Mouse (Mus musculus) liver, adult 2 months (tissue): ENCODE data around the gene BC048679. TPM values are rescaled to one million over a fixed set of nuclear protein-coding genes. Genes with fewer than 3 reads are reported as not detected.

Source experiments
- DNase-seq: peaks from one replicate; pipeline ENCODE4 v3.0.0-alpha.2; 2011; ENCODE audit warnings: low read depth, low spot score; ENCODE audit errors: extremely low read depth
- H3K27ac ChIP-seq: fragments of 200-500 bp; replicated peaks from 2 replicates; pipeline ENCODE4 v1.5.1; 2012; ENCODE audit warnings: low read depth, mild to moderate bottlenecking, control low read depth, inconsistent platforms, low read length; ENCODE audit not compliant: insufficient read depth
- H3K27me3 ChIP-seq: fragments of 200-500 bp; 2 replicates; pipeline ENCODE4 v1.6.1; 2012; ENCODE audit warnings: mild to moderate bottlenecking, moderate library complexity, low read length, inconsistent platforms; ENCODE audit not compliant: control insufficient read depth, insufficient read depth
- H3K36me3 ChIP-seq: fragments of 200-500 bp; 2 replicates; pipeline ENCODE4 v1.6.1; 2012; ENCODE audit warnings: low read length, inconsistent platforms; ENCODE audit not compliant: control insufficient read depth, insufficient read depth
- H3K4me1 ChIP-seq: fragments of 200-500 bp; 2 replicates; pipeline ENCODE4 v1.6.1; 2011; ENCODE audit warnings: low read length; ENCODE audit not compliant: control insufficient read depth, insufficient read depth
- H3K4me3 ChIP-seq: fragments of 200-500 bp; 2 replicates; pipeline ENCODE4 v1.5.1; 2011; ENCODE audit warnings: low read depth, mild to moderate bottlenecking, control low read depth, low read length, moderate library complexity; ENCODE audit not compliant: insufficient read depth
- H3K79me2 ChIP-seq: fragments of 200-500 bp; 2 replicates; pipeline ENCODE4 v1.6.1; 2012; ENCODE audit warnings: inconsistent platforms, mild to moderate bottlenecking, low read length, moderate library complexity; ENCODE audit not compliant: control insufficient read depth, insufficient read depth
- H3K9ac ChIP-seq: fragments of 200-500 bp; 2 replicates; pipeline ENCODE4 v1.6.1; 2012; ENCODE audit warnings: low read depth, mild to moderate bottlenecking, control low read depth, inconsistent platforms, low read length
- CTCF ChIP-seq: fragments of 200-500 bp; IDR thresholded peaks from 2 replicates; pipeline ENCODE4 v1.5.1; 2011; ENCODE audit warnings: low read depth, low read length, control low read depth
- POLR2A ChIP-seq: fragments of 200-500 bp; IDR thresholded peaks from 2 replicates; pipeline ENCODE4 v1.6.1; 2011; ENCODE audit warnings: low read length, control low read depth; ENCODE audit not compliant: insufficient read depth; ENCODE audit errors: extremely low read depth
- WGBS: fragments of 180-500 bp; shearing (Covaris S2); methylation state at CpG from one replicate; pipeline ENCODE4 v1.1.7; 2018; 5-methylcytosine and 5-hydroxymethylcytosine counted together
- polyA plus RNA-seq: library from polyadenylated mRNA; depleted of rRNA; stranded (reverse); fragments of >200 nt; gene quantifications from 2 replicates; pipeline ENCODE4 v1.2.3, GENCODE M21; 2012; rRNA removed
- total RNA-seq: library from RNA; depleted of rRNA; stranded (reverse); fragments of >200 nt; gene quantifications from 2 replicates; pipeline ENCODE4 v1.2.3, GENCODE M21; 2014; rRNA removed

Gene BC048679
- total and polyA plus RNA-seq, 2 experiments: not detected

- DNase-seq: peak; percentile 38
Observed at GRCm38 (mm10) chr7:81453443-81454274, 44.4 kb downstream of the BC048679 start.

GRCm38 (mm10) chr7:81452971-81453441, 45.1 kb downstream of the BC048679 start:
- H3K4me3 ChIP-seq: no peak overlapping the region
- peak; percentile 37 for DNase-seq

More at GRCm38 (mm10) chr7:81453443-81454274, 44.4 kb downstream of the BC048679 start:
- Histone ChIP-seq H3K36me3 (no peaks in the 10 kb centered on the region), H3K79me2 (no peaks in the 10 kb centered on the region), H3K4me1 (no peaks in the 10 kb centered on the region), H3K9ac (peak overlapping the region; percentile 50), H3K27ac (no peak overlapping the region), H3K27me3 (no peaks in the 10 kb centered on the region), H3K4me3 (peak overlapping the region; percentile 52)
- 7% methylated on average over 80 of the region's 84 CpGs for WGBS
- TF ChIP-seq CTCF (no peak), POLR2A (no peak)

More at GRCm38 (mm10) chr7:81452971-81453441, 45.1 kb downstream of the BC048679 start:
- no peaks in the 10 kb centered on the region for H3K27me3 ChIP-seq
- no peak overlapping the region for H3K27ac ChIP-seq
- WGBS: 15% methylated on average over 21 of the region's 21 CpGs
- H3K36me3 ChIP-seq: no peaks in the 10 kb centered on the region
- TF ChIP-seq CTCF (no peak), POLR2A (no peak)
- no peaks in the 10 kb centered on the region for H3K79me2 ChIP-seq
- H3K9ac ChIP-seq: no peak overlapping the region
- no peaks in the 10 kb centered on the region for H3K4me1 ChIP-seq

Other genes starting within 250 kb of the BC048679 start
- gene Rps17, start 153.0 kb downstream of the BC048679 start, total RNA-seq: 661 and 745 TPM in 2 replicates
- gene Rps17, start 153.0 kb downstream of the BC048679 start, polyA plus RNA-seq: 501 and 572 TPM in 2 replicates
- gene Cpeb1, start 42.8 kb downstream of the BC048679 start, total RNA-seq: 4.3 and 7.0 TPM in 2 replicates
- 2.0 and 4.3 TPM in 2 replicates for gene Cpeb1, start 42.8 kb downstream of the BC048679 start, polyA plus RNA-seq
- 0.07 TPM in 1 of 2 replicates, not detected in the other for gene Ap3b2, start 4.4 kb downstream of the BC048679 start, total RNA-seq
- gene Ap3b2, start 4.4 kb downstream of the BC048679 start, polyA plus RNA-seq: not detected in 2 replicates
- 0.13 and 0.28 TPM in 2 replicates for gene Fsd2, start 68.7 kb upstream of the BC048679 start, total RNA-seq
- gene Fsd2, start 68.7 kb upstream of the BC048679 start, polyA plus RNA-seq: 0.04 TPM in 2 replicates
- gene Whamm, start 73.0 kb upstream of the BC048679 start, total RNA-seq: 20.7 and 25.4 TPM in 2 replicates
- gene Whamm, start 73.0 kb upstream of the BC048679 start, polyA plus RNA-seq: 35.1 and 44.6 TPM in 2 replicates
- 30.9 and 32.2 TPM in 2 replicates for gene Homer2, start 209.2 kb upstream of the BC048679 start, total RNA-seq
- 18.4 and 24.6 TPM in 2 replicates for gene Homer2, start 209.2 kb upstream of the BC048679 start, polyA plus RNA-seq